Mouse (Mus musculus): ENCODE data around the gene Gm17349.

DNA sequence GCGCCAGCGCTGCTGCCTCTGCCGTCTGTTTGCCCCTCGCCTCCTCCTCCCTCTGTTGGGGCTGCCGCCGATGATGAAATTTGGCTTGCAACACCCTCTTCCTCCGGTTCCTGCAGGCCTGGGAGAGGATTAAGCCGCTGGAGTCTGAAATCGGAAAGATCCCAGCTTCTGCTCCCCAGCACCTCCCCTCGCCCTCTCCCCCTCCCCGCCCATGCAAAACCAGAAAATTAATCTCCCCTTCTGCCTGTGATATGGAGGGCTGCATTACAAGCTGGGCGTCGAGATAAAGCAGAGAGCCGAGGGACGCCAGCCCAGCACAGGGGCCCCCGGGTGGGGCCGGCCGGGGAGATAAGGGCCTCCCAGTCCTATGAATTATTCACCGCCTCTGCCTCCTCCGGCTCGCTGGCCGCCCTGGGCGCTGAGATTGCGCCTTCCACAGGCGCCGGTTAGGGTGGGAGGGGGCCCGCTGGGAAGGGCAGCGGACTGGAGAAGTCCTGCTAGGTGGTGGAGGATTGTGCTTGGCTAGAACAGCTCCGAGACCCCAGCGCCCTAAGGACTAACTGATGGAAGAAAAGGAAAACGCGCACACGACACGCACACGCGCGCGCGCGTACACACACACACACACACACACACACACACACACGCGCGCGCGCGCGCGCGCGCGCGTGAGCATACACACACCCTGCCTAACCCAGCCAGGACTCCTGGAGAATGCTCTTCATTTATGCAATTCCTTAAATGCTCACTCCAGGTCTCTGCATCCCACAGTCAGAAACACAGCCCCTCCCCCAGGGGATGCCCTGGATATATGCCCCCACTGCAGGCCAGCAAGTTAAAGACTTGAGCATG is 40.5 kb downstream of the Gm17349 start:
- TF ChIP-seq MAFK (IDR thresholded peaks at IDR 0.05; ENCODE audit: insufficient read depth, low read depth, low read length) = no peak
- no peak for TF ChIP-seq HCFC1 (IDR thresholded peaks at IDR 0.05; ENCODE audit: borderline replicate concordance, insufficient read depth, low read length)
- no peak for TF ChIP-seq ZC3H11A (IDR thresholded peaks at IDR 0.05; ENCODE audit: borderline replicate concordance, low read depth, low read length)
- TF ChIP-seq ZNF384 (IDR thresholded peaks at IDR 0.05; ENCODE audit: low read depth, low read length) = no peak
